Comparison of ENCODE assay signal across 13 mouse cellular contexts in genomic region chr17:42788686-42789453, GRCm38 (mm10). TPM values are rescaled to one million over a fixed set of nuclear protein-coding genes. Genes with fewer than 3 reads are reported as not detected.
DNase-seq lines count a peak whose midpoint lies in the region; ATAC-seq and TF ChIP-seq lines count a peak whose summit lies in the region.
"Had no signal": no experiment of that assay in that cellular context is flagged by ENCODE, and none has a peak within 500 bp of the region (broad histone marks: within the 10 kb centered on the region; RNA-seq: fewer than 3 reads in every experiment).

No protein-coding gene starts in this region.

- TF ChIP-seq CTCF in gastrocnemius, adult 2 months (IDR thresholded peaks at IDR 0.05): no peak

- H3K36me3 ChIP-seq in intestine, embryonic 16.5 days (ENCODE audit: control insufficient read depth, insufficient read depth, low read length): no peaks in the 10 kb centered on the region
- H3K36me3 ChIP-seq: midbrain, embryonic 12.5 days had no signal

- H3K27ac ChIP-seq in gastrocnemius, adult 2 months: no peak overlapping the region
- no peak overlapping the region for H3K27ac ChIP-seq in intestine, embryonic 16.5 days (ENCODE audit: low read length)
- H3K27ac ChIP-seq: hindbrain, embryonic 14.5 days; midbrain, embryonic 12.5 days had no signal

- WGBS in intestine, embryonic 16.5 days: 81% methylated on average over 5 of the region's 5 CpGs

- no peak overlapping the region for H3K4me2 ChIP-seq in intestine, embryonic 16.5 days (ENCODE audit: low read depth, low read length)
- H3K4me2 ChIP-seq: hindbrain, embryonic 14.5 days; midbrain, embryonic 12.5 days had no signal

- no peaks in the 10 kb centered on the region for H3K27me3 ChIP-seq in intestine, embryonic 16.5 days (replicated peaks; ENCODE audit: control insufficient read depth, insufficient read depth, low read length)
- H3K27me3 ChIP-seq: midbrain, embryonic 12.5 days had no signal

- intact Hi-C loops in gastrocnemius, adult 2 months (cut with DNase I): no loop called here

- H3K9ac ChIP-seq in intestine, embryonic 16.5 days (ENCODE audit: low read depth, low read length): no peak overlapping the region
- H3K9ac ChIP-seq: hindbrain, embryonic 14.5 days; midbrain, embryonic 12.5 days had no signal

- no peak overlapping the region for H3K4me3 ChIP-seq in gastrocnemius, adult 2 months
- no peak overlapping the region for H3K4me3 ChIP-seq in intestine, embryonic 16.5 days (ENCODE audit: low read length)
- H3K4me3 ChIP-seq: midbrain, embryonic 12.5 days had no signal

- no peaks in the 10 kb centered on the region for H3K9me3 ChIP-seq in intestine, embryonic 16.5 days (ENCODE audit: control insufficient read depth, low read length)
- H3K9me3 ChIP-seq: midbrain, embryonic 12.5 days had no signal

- no peaks in the 10 kb centered on the region for H3K4me1 ChIP-seq in intestine, embryonic 16.5 days (ENCODE audit: control insufficient read depth, insufficient read depth, low read length)
- H3K4me1 ChIP-seq: midbrain, embryonic 12.5 days had no signal

- DNase-seq in gastrocnemius, adult 2 months: peak; percentile 34
- DNase-seq in gastrocnemius, adult 8-10 months (ENCODE audit: low spot score in 2 of 2): no peak
- peak; percentile 19 for DNase-seq in kidney, postnatal 10 days
- DNase-seq in kidney, adult 18-20 months: no peak
- DNase-seq in brain, adult 2 months (ENCODE audit: low read depth, low spot score): peak; percentile 50
- DNase-seq in adrenal gland, postnatal 36 days: no peak
- no peak for DNase-seq in right cerebral cortex, adult 18-20 months
- DNase-seq: liver had no signal

- peak; percentile 39; the same call in 1 of the 2 replicates for ATAC-seq in intestine, embryonic 16.5 days
- ATAC-seq: forebrain, embryonic 14.5 days had no signal

RNA-seq across cellular contexts. Expression of gene Adgrf2, which starts 46.9 kb away (rescaled TPM):
- total RNA-seq in gastrocnemius, adult 2 months (2021): under 1 TPM; 0.33 to 0.36 TPM
- under 1 TPM; 0.10 to 0.38 (median 0.15) TPM for total RNA-seq in gastrocnemius, adult 8-10 months (2022)
- polyA plus RNA-seq in intestine, embryonic 16.5 days (2015; fragmentation: Nextera tagmentation; extraction: Ambion mirVana): not detected in 2 replicates
- total RNA-seq in adrenal gland, postnatal 36 days (2021): not detected
- total RNA-seq: MEL had no signal

Comparison
In these comparisons a context has a peak if more than half of its experiments do, and no peak if none do; other contexts are left out.
1. DNase-seq: peak in gastrocnemius, adult 2 months (single experiment), kidney, postnatal 10 days (single experiment) and brain, adult 2 months (single experiment); none in gastrocnemius, adult 8-10 months (0 of 2), kidney, adult 18-20 months (single experiment), adrenal gland, postnatal 36 days (0 of 2) and right cerebral cortex, adult 18-20 months (single experiment).